Comparison of ENCODE assay signal across 28 mouse cellular contexts in genomic region chr5:149362626-149363025, GRCm38 (mm10). TPM values are rescaled to one million over a fixed set of nuclear protein-coding genes. Genes with fewer than 3 reads are reported as not detected.
"Had no signal": no experiment of that assay in that cellular context is flagged by ENCODE, and none has a peak within 500 bp of the region (broad histone marks: within the 10 kb centered on the region; RNA-seq: fewer than 3 reads in every experiment).

No protein-coding gene starts in this region.

- H3K9ac ChIP-seq: embryonic facial prominence, embryonic 12.5 days; embryonic facial prominence, embryonic 13.5 days; embryonic facial prominence, embryonic 15.5 days; forebrain, embryonic 12.5 days; forebrain, embryonic 13.5 days; forebrain, embryonic 15.5 days; forebrain, postnatal 0 days had no signal

- DNase-seq: cerebellum, postnatal 14 days; cerebellum, postnatal 25 days; cerebellum, postnatal 36 days; embryo, embryonic 11 days; forebrain, postnatal 0 days; gastrocnemius, adult 2 months; gastrocnemius, postnatal 10 days; gastrocnemius, postnatal 14 days; gastrocnemius, postnatal 25 days; gastrocnemius, postnatal 36 days; heart, adult 11 months; heart, adult 18-20 months; heart, adult 2 months had no signal

- H3K4me2 ChIP-seq: embryonic facial prominence, embryonic 12.5 days; embryonic facial prominence, embryonic 13.5 days; embryonic facial prominence, embryonic 15.5 days; forebrain, embryonic 12.5 days; forebrain, embryonic 13.5 days; forebrain, embryonic 15.5 days; heart, embryonic 11.5 days had no signal

- H3K27me3 ChIP-seq: embryonic facial prominence, embryonic 12.5 days; embryonic facial prominence, embryonic 13.5 days; embryonic facial prominence, embryonic 15.5 days; forebrain, embryonic 12.5 days; forebrain, embryonic 13.5 days; forebrain, embryonic 15.5 days had no signal

- H3K36me3 ChIP-seq: embryonic facial prominence, embryonic 10.5 days; embryonic facial prominence, embryonic 12.5 days; embryonic facial prominence, embryonic 13.5 days; embryonic facial prominence, embryonic 15.5 days; forebrain, embryonic 10.5 days; forebrain, embryonic 12.5 days; forebrain, embryonic 15.5 days had no signal

- H3K4me3 ChIP-seq: embryonic facial prominence, embryonic 10.5 days; embryonic facial prominence, embryonic 12.5 days; embryonic facial prominence, embryonic 13.5 days; embryonic facial prominence, embryonic 15.5 days; erythroblast, embryonic 14.5 days; forebrain, embryonic 10.5 days; forebrain, embryonic 12.5 days; forebrain, embryonic 13.5 days; forebrain, embryonic 15.5 days; gastrocnemius, adult 2 months; heart, adult 2 months; heart, embryonic 10.5 days had no signal

- H3K4me1 ChIP-seq: forebrain, embryonic 12.5 days; forebrain, embryonic 13.5 days; forebrain, embryonic 15.5 days had no signal

- H3K9me3 ChIP-seq: embryonic facial prominence, embryonic 15.5 days; forebrain, embryonic 15.5 days had no signal

- ATAC-seq: forebrain, embryonic 13.5 days; forebrain, embryonic 14.5 days; forebrain, embryonic 15.5 days; forebrain, embryonic 16.5 days; forebrain, postnatal 0 days had no signal

- H3K27ac ChIP-seq: embryonic facial prominence, embryonic 10.5 days; embryonic facial prominence, embryonic 12.5 days; embryonic facial prominence, embryonic 13.5 days; embryonic facial prominence, embryonic 15.5 days; forebrain, embryonic 12.5 days; forebrain, embryonic 13.5 days; forebrain, embryonic 15.5 days; gastrocnemius, adult 2 months; heart, adult 2 months had no signal

RNA-seq across cellular contexts. Expression of gene Medag, which starts 48.9 kb away (rescaled TPM):
- total RNA-seq: common myeloid progenitor, adult 5-6 weeks; granulocyte monocyte progenitor cell, adult 5-6 weeks had no signal
- polyA plus RNA-seq: erythroblast, embryonic 14.5 days had no signal
